Mouse (Mus musculus) bone marrow, adult 2 months (tissue): ENCODE results near the gene Nprl3.
"Not testable (repeated sequence)": the region's sequence is repeated elsewhere in the genome, so short reads cannot be mapped to it uniquely, and the experiment has no call there.

ENCODE experiments used
- CTCF ChIP-seq: fragments of 200-500 bp; IDR thresholded peaks from 2 replicates; pipeline ENCODE4 v1.5.1; 2011; ENCODE audit warnings: low read length, control low read depth; ENCODE audit not compliant: control insufficient read depth, insufficient read depth
- POLR2A ChIP-seq: fragments of 200-500 bp; IDR thresholded peaks from 2 replicates; pipeline ENCODE4 v1.6.1; 2011; ENCODE audit warnings: low read depth, mild to moderate bottlenecking, control low read depth, low read length, borderline replicate concordance; ENCODE audit not compliant: control insufficient read depth

GRCm38 (mm10) chr11:32200992-32201391, 66.5 kb downstream of the Nprl3 start:
- TF ChIP-seq POLR2A, CTCF: not testable (repeated sequence)
